Mouse (Mus musculus) left cerebral cortex, postnatal 14 days (tissue): Measurements from ENCODE around the gene Pla2g4a. TPM values are rescaled to one million over a fixed set of nuclear protein-coding genes. Genes with fewer than 3 reads are reported as not detected.
A peak's percentile ranks its signal among the peaks of the same experiment; 100 is the strongest.

Experiments
- DNase-seq, 2 experiments: peaks; one replicate each; pipeline ENCODE4 v3.0.0; 2021 to 2022; ENCODE audit warnings: low spot score in 2 of 2, mixed read lengths in 1 of 2
- intact Hi-C: fragments of 180-260 bp; cut with DNase I; formaldehyde crosslinking; loops from one replicate; pipeline ENCODE4 v1.15.1; 2025
- long read RNA-seq, 2 experiments: library from polyadenylated mRNA; stranded (forward); transcript quantifications; one replicate each; pipeline ENCODE4 v2.0.0; 2021
- total RNA-seq, 2 experiments: library from RNA; stranded (reverse); gene quantifications; 2 replicates each; pipeline ENCODE4 v1.2.3; 2021

Gene Pla2g4a
- 1 to 10 TPM; 1.7 to 2.6 TPM for total RNA-seq
- long read RNA-seq, experiment 1, partial matches to known transcripts = 0 of 5 reads
- long read RNA-seq, experiment 1, other reads (novel, unspliced or antisense) = 1 of 5 reads
- long read RNA-seq, experiment 2, partial matches to known transcripts = 0 of 3 reads
- long read RNA-seq, experiment 2, other reads (novel, unspliced or antisense) = 0 of 3 reads

GRCm38 (mm10) chr1:149960734-149961424, at the start of gene Pla2g4a:
TSS of gene Pla2g4a (minus strand) at chr1:149961290.
- DNase-seq = peak; percentile 3 to 29
- intact Hi-C loops = no loop called here

GRCm38 (mm10) chr1:150010629-150010979, 49.5 kb upstream of the Pla2g4a start:
- DNase-seq = no peak
- intact Hi-C loops = no loop called here

GRCm38 (mm10) chr1:150009968-150010628, 49.0 kb upstream of the Pla2g4a start:
- DNase-seq = no peak
- intact Hi-C loops = no loop called here

GRCm38 (mm10) chr1:150009134-150009533, 48.0 kb upstream of the Pla2g4a start:
- no peak for DNase-seq
- intact Hi-C loops = no loop called here

- DNase-seq = no peak
- intact Hi-C loops = no loop called here
Observed at GRCm38 (mm10) chr1:149975626-149976025, 14.5 kb upstream of the Pla2g4a start.

- intact Hi-C loops = no loop called here
- DNase-seq = no peak
Observed at GRCm38 (mm10) chr1:149965826-149966225, 4.7 kb upstream of the Pla2g4a start.

GRCm38 (mm10) chr1:149961425-149962303, 574 bp upstream of the Pla2g4a start:
- no peak for DNase-seq
- intact Hi-C loops = no loop called here

GRCm38 (mm10) chr1:149960251-149960650, 839 bp downstream of the Pla2g4a start:
- intact Hi-C loops = no loop called here
- no peak for DNase-seq

- intact Hi-C loops = no loop called here
- DNase-seq = no peak
Observed at GRCm38 (mm10) chr1:149959069-149959468, 2.0 kb downstream of the Pla2g4a start.

GRCm38 (mm10) chr1:149955482-149955881, 5.6 kb downstream of the Pla2g4a start:
- intact Hi-C loops = no loop called here
- DNase-seq = no peak

- intact Hi-C loops = no loop called here
- no peak for DNase-seq
Observed at GRCm38 (mm10) chr1:149954026-149954425, 7.1 kb downstream of the Pla2g4a start.

- intact Hi-C loops = no loop called here
- no peak for DNase-seq
Observed at GRCm38 (mm10) chr1:149952050-149952449, 9.0 kb downstream of the Pla2g4a start.

- DNase-seq = no peak
- intact Hi-C loops = no loop called here
Observed at GRCm38 (mm10) chr1:149950656-149951055, 10.4 kb downstream of the Pla2g4a start.

GRCm38 (mm10) chr1:149950254-149950653, 10.8 kb downstream of the Pla2g4a start:
- intact Hi-C loops = no loop called here

GRCm38 (mm10) chr1:149949334-149949733, 11.8 kb downstream of the Pla2g4a start:
- intact Hi-C loops = no loop called here
- DNase-seq = no peak

More at GRCm38 (mm10) chr1:149950254-149950653, 10.8 kb downstream of the Pla2g4a start:
- DNase-seq = no peak

- intact Hi-C loops = no loop called here
- DNase-seq = no peak
Observed at GRCm38 (mm10) chr1:149948066-149948825, 12.8 kb downstream of the Pla2g4a start.

- peak in 1 of 2 experiments; percentile 8 for DNase-seq
- intact Hi-C loops = no loop called here
Observed at GRCm38 (mm10) chr1:149946993-149947392, 14.1 kb downstream of the Pla2g4a start.

GRCm38 (mm10) chr1:149946432-149946831, 14.7 kb downstream of the Pla2g4a start:
- no peak for DNase-seq
- intact Hi-C loops = no loop called here

- no peak for DNase-seq
- intact Hi-C loops = no loop called here
Observed at GRCm38 (mm10) chr1:149943611-149944010, 17.5 kb downstream of the Pla2g4a start.
